Mouse (Mus musculus): ENCODE data around the gene Tenm4.
A peak's percentile ranks its signal among the peaks of the same experiment; 100 is the strongest.

Tenm4 gene

GRCm38 (mm10) chr7:96826672-96827071, 655.6 kb downstream of the Tenm4 start:
- DNase-seq = no peak

GRCm38 (mm10) chr7:96832551-96832950, 661.5 kb downstream of the Tenm4 start:
- DNase-seq = no peak

- no peak for DNase-seq
Observed at GRCm38 (mm10) chr7:96833012-96833411, 662.0 kb downstream of the Tenm4 start.

GRCm38 (mm10) chr7:96834681-96835289, 663.7 kb downstream of the Tenm4 start:
- DNase-seq = no peak

- no peak for DNase-seq
Observed at GRCm38 (mm10) chr7:96835313-96835712, 664.3 kb downstream of the Tenm4 start.

GRCm38 (mm10) chr7:96838271-96838841, 667.3 kb downstream of the Tenm4 start:
- no peak for DNase-seq

GRCm38 (mm10) chr7:96838926-96839325, 667.9 kb downstream of the Tenm4 start:
- DNase-seq = no peak

- no peak for DNase-seq
Observed at GRCm38 (mm10) chr7:96839586-96839985, 668.5 kb downstream of the Tenm4 start.

GRCm38 (mm10) chr7:96842477-96843255, 671.6 kb downstream of the Tenm4 start:
- no peak for DNase-seq

GRCm38 (mm10) chr7:96844104-96844894, 673.3 kb downstream of the Tenm4 start:
- DNase-seq = no peak

- no peak for DNase-seq
Observed at GRCm38 (mm10) chr7:96852781-96853180, 681.7 kb downstream of the Tenm4 start.

- DNase-seq = no peak
Observed at GRCm38 (mm10) chr7:96855867-96856406, 684.9 kb downstream of the Tenm4 start.

GRCm38 (mm10) chr7:96856518-96856917, 685.5 kb downstream of the Tenm4 start:
- DNase-seq = no peak

GRCm38 (mm10) chr7:96859077-96859476, 688.0 kb downstream of the Tenm4 start:
- no peak for DNase-seq

- no peak for DNase-seq
Observed at GRCm38 (mm10) chr7:96859684-96860083, 688.6 kb downstream of the Tenm4 start.

GRCm38 (mm10) chr7:96860650-96861049, 689.6 kb downstream of the Tenm4 start:
- DNase-seq = no peak

- no peak for DNase-seq
Observed at GRCm38 (mm10) chr7:96864894-96865722, 694.1 kb downstream of the Tenm4 start.

GRCm38 (mm10) chr7:96869079-96869810, 698.2 kb downstream of the Tenm4 start:
- no peak for DNase-seq

GRCm38 (mm10) chr7:96870473-96870872, 699.4 kb downstream of the Tenm4 start:
- peak; percentile 23 for DNase-seq

- no peak for DNase-seq
Observed at GRCm38 (mm10) chr7:96871031-96871430, 700.0 kb downstream of the Tenm4 start.

- DNase-seq = no peak
Observed at GRCm38 (mm10) chr7:96878511-96879276, 707.6 kb downstream of the Tenm4 start.

Measured in thymus, postnatal 4 days (tissue).